Mouse (Mus musculus): Measurements from ENCODE around the gene Baiap2. TPM values are rescaled to one million over a fixed set of nuclear protein-coding genes. Genes with fewer than 3 reads are reported as not detected.

Baiap2 gene
- polyA plus RNA-seq, 1 experiment from 2014 or later: 9.7 TPM

DNA sequence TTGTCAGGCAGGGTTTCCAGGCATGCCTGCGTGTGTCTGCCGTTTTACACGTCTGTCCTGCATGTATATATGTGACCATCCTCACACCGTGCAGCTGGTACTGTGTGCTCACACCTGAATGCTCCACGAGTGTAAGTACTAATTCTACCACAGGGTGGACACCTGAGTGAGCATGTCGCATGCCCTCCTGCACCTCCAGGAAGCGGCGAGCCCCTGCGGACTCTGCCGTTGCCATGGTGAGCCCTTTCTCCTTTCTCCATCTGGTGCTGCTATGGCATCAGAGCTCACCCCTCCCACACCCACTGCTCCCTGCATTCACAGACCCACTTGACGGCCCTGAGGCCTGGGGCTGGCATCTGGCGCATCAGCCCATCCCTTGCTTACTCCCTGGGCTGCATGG is 80.3 kb downstream of the Baiap2 start:
- Histone ChIP-seq H3K9me3 (ENCODE audit: control insufficient read depth, low read length) (no peaks in the 10 kb centered on the region), H3K27ac (ENCODE audit: low read depth, low read length) (no peak overlapping the region), H3K27me3 (replicated peaks; ENCODE audit: control insufficient read depth, insufficient read depth, low read length) (no peaks in the 10 kb centered on the region), H3K9ac (ENCODE audit: low read depth, low read length) (no peak overlapping the region), H3K36me3 (ENCODE audit: control insufficient read depth, insufficient read depth, low read length) (no peaks in the 10 kb centered on the region), H3K4me3 (ENCODE audit: low read depth, low read length) (no peak overlapping the region), H3K4me2 (no peak overlapping the region), H3K4me1 (replicated peaks; ENCODE audit: control insufficient read depth, insufficient read depth, low read length) (peaks cover 3% of the 10 kb centered on the region; the same call in 1 of the 2 replicates)
- WGBS: 72% methylated on average over 12 of the region's 12 CpGs
- DNase-seq (ENCODE audit: low spot score): no peak
- no peak for ATAC-seq (replicated peaks; ENCODE audit: low FRiP score)

GRCm38 (mm10) chr11:120026941-120027340 is 84.4 kb downstream of the Baiap2 start:
- no peak overlapping the region for H3K4me3 ChIP-seq (ENCODE audit: low read depth, low read length)
- WGBS: 81% methylated on average over 3 of the region's 3 CpGs
- H3K27ac ChIP-seq (ENCODE audit: low read depth, low read length): no peak overlapping the region
- ATAC-seq (replicated peaks; ENCODE audit: low FRiP score) (no peak), DNase-seq (ENCODE audit: low spot score) (no peak)
- H3K4me2 ChIP-seq: no peak overlapping the region
- H3K27me3 ChIP-seq (replicated peaks; ENCODE audit: control insufficient read depth, insufficient read depth, low read length): no peaks in the 10 kb centered on the region
- H3K9ac ChIP-seq (ENCODE audit: low read depth, low read length): no peak overlapping the region
- H3K36me3 ChIP-seq (ENCODE audit: control insufficient read depth, insufficient read depth, low read length): no peaks in the 10 kb centered on the region
- peaks cover 8% of the 10 kb centered on the region for H3K4me1 ChIP-seq (replicated peaks; ENCODE audit: control insufficient read depth, insufficient read depth, low read length)
- H3K9me3 ChIP-seq (ENCODE audit: control insufficient read depth, low read length): no peaks in the 10 kb centered on the region

DNA sequence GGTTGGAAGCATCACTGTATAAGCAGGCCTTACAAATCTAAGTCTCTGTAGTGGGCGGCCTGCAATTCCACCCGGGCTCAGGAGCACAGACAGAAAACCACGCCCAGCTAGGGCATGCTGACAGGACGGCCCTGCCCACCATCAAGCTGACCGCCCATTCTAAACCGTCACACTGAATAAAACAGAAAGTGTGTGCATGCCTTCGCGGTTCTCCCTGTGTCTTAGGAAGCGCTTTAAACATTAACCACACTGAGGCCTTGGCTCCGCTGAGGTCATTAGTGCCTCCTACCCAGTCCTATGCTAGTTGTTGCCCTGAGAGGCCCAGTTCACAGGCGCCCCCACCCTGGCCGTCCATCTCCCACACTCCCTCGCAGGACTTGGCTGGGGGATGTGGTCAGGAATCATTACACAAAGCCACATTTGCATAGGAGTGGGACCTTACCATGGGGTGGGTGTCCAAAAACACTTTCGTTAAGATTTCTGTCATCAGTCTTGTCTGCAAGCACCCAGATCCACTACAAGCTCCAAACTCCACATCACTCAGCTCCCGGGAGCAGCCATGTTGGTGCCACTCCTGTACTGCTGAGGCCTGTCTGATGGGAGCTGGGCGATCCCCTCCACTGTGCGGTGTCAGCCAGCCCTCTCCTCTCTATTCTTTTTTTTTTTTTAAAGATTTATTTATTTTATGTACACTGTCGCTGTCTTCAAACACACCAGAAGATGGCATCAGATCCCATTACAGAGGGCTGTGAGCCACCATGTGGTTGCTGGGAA is 85.9 kb downstream of the Baiap2 start:
- no peak overlapping the region for H3K4me2 ChIP-seq
- ATAC-seq (replicated peaks; ENCODE audit: low FRiP score): no peak
- H3K36me3 ChIP-seq (ENCODE audit: control insufficient read depth, insufficient read depth, low read length): no peaks in the 10 kb centered on the region
- DNase-seq (ENCODE audit: low spot score): no peak
- 72% methylated on average over 18 of the region's 18 CpGs for WGBS
- H3K27ac ChIP-seq (ENCODE audit: low read depth, low read length): no peak overlapping the region
- no peak overlapping the region for H3K4me3 ChIP-seq (ENCODE audit: low read depth, low read length)
- no peaks in the 10 kb centered on the region for H3K9me3 ChIP-seq (ENCODE audit: control insufficient read depth, low read length)
- H3K9ac ChIP-seq (ENCODE audit: low read depth, low read length): no peak overlapping the region
- no peaks in the 10 kb centered on the region for H3K27me3 ChIP-seq (replicated peaks; ENCODE audit: control insufficient read depth, insufficient read depth, low read length)
- H3K4me1 ChIP-seq (replicated peaks; ENCODE audit: control insufficient read depth, insufficient read depth, low read length): peaks cover 5% of the 10 kb centered on the region; the same call in 1 of the 2 replicates

DNA sequence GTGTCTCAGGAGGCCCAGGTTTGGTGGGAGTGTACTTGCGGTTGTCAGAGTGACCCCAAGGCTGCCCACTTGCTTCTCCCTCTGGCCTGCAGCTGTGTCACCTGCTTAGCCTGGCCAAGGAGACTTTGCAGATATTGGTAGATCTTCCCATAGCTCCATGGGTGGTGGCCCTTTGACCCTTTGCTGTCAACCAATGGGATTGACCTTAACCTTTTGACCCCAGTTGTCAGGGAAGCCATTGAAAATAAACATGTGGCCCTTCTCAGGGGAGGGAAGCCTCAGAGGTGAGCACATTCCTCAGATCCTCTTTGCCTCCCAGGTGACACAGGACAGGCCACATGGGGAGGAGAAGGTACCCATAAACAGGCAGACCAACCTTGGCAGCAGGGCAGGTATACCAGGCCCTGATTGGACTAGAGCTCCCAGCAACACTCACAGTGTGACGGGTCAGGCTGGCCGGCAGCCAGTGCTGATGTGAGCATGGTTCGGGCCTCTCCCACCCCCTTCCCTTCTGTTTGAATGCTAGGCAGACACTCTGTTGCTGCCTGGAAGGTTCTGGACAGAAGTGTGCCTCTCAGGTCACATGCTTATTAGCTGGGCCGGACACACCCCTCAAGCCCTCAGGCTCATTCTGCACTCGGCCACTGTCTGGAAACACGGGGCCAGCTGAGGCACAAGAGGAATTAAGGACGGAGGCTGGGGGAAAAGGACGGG is 87.0 kb downstream of the Baiap2 start:
- Histone ChIP-seq H3K4me2 (no peak overlapping the region), H3K9me3 (ENCODE audit: control insufficient read depth, low read length) (no peaks in the 10 kb centered on the region), H3K27me3 (replicated peaks; ENCODE audit: control insufficient read depth, insufficient read depth, low read length) (no peaks in the 10 kb centered on the region), H3K9ac (ENCODE audit: low read depth, low read length) (no peak overlapping the region), H3K4me3 (ENCODE audit: low read depth, low read length) (no peak overlapping the region), H3K4me1 (replicated peaks; ENCODE audit: control insufficient read depth, insufficient read depth, low read length) (peaks cover 5% of the 10 kb centered on the region; the same call in 1 of the 2 replicates), H3K36me3 (ENCODE audit: control insufficient read depth, insufficient read depth, low read length) (no peaks in the 10 kb centered on the region), H3K27ac (ENCODE audit: low read depth, low read length) (no peak overlapping the region)
- ATAC-seq (replicated peaks; ENCODE audit: low FRiP score): no peak
- no peak for DNase-seq (ENCODE audit: low spot score)
- WGBS: 50% methylated on average over 9 of the region's 9 CpGs

GRCm38 (mm10) chr11:120030145-120030901 is 87.8 kb downstream of the Baiap2 start:
- Histone ChIP-seq H3K9me3 (ENCODE audit: control insufficient read depth, low read length) (no peaks in the 10 kb centered on the region), H3K36me3 (ENCODE audit: control insufficient read depth, insufficient read depth, low read length) (no peaks in the 10 kb centered on the region), H3K4me3 (ENCODE audit: low read depth, low read length) (no peak overlapping the region), H3K4me2 (no peak overlapping the region), H3K27me3 (replicated peaks; ENCODE audit: control insufficient read depth, insufficient read depth, low read length) (no peaks in the 10 kb centered on the region), H3K9ac (ENCODE audit: low read depth, low read length) (no peak overlapping the region), H3K4me1 (replicated peaks; ENCODE audit: control insufficient read depth, insufficient read depth, low read length) (peaks cover 5% of the 10 kb centered on the region; the same call in 1 of the 2 replicates), H3K27ac (ENCODE audit: low read depth, low read length) (no peak overlapping the region)
- WGBS: 37% methylated on average over 10 of the region's 10 CpGs
- no peak for DNase-seq (ENCODE audit: low spot score)
- no peak for ATAC-seq (replicated peaks; ENCODE audit: low FRiP score)

DNA sequence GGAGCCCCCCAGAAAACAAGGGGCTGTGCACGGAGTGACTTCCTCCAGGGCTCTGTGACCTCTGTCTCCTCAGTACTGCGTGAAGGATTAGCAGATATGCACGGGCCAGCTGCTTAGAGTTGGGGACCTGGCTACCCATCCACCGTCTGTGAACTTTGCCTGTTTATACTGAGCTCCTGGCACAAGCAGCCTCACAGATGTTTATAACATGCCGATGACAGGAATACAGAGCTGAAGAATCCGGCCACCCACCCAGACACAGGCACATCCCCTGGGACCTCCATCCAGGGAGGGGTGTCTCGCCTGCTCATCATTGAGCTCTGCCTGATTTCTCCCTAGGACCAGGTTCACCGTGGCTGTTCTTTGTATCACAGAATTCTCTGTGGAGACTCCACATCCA is 89.5 kb downstream of the Baiap2 start:
- DNase-seq (ENCODE audit: low spot score) (no peak), ATAC-seq (replicated peaks; ENCODE audit: low FRiP score) (no peak)
- H3K27ac ChIP-seq (ENCODE audit: low read depth, low read length): no peak overlapping the region
- no peak overlapping the region for H3K4me2 ChIP-seq
- no peaks in the 10 kb centered on the region for H3K36me3 ChIP-seq (ENCODE audit: control insufficient read depth, insufficient read depth, low read length)
- no peak overlapping the region for H3K4me3 ChIP-seq (ENCODE audit: low read depth, low read length)
- H3K9ac ChIP-seq (ENCODE audit: low read depth, low read length): no peak overlapping the region
- H3K27me3 ChIP-seq (replicated peaks; ENCODE audit: control insufficient read depth, insufficient read depth, low read length): no peaks in the 10 kb centered on the region
- H3K4me1 ChIP-seq (replicated peaks; ENCODE audit: control insufficient read depth, insufficient read depth, low read length): peaks cover 5% of the 10 kb centered on the region; the same call in 1 of the 2 replicates
- 0 out of 2 replicates have a peak, but pooled peaks cover 3% of the 10 kb centered on the region for H3K9me3 ChIP-seq (ENCODE audit: control insufficient read depth, low read length)
- 56% methylated on average over 8 of the region's 8 CpGs for WGBS

DNA sequence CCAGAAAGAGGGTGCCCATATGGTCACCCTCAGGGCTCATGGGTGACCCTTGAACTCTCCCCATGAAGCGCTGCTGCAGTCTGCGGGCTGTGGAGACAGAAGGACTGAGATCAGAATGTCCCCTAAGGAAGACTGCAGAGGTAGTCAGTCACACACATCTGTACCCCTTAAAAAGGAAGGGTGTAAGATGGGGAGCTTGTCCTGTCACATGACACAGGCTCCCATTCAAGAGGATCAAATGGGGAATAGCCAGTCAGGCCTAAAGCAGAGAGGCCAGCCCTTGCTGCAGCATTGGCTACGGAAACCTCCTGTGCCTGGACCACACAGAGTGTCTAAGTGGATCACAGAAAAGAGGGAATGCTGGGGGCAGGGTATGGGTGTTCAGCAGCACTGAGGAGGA is 90.9 kb downstream of the Baiap2 start:
- Histone ChIP-seq H3K36me3 (ENCODE audit: control insufficient read depth, insufficient read depth, low read length) (no peaks in the 10 kb centered on the region), H3K4me2 (no peak overlapping the region), H3K27ac (ENCODE audit: low read depth, low read length) (no peak overlapping the region), H3K4me1 (replicated peaks; ENCODE audit: control insufficient read depth, insufficient read depth, low read length) (peaks cover 5% of the 10 kb centered on the region; the same call in 1 of the 2 replicates), H3K27me3 (replicated peaks; ENCODE audit: control insufficient read depth, insufficient read depth, low read length) (no peaks in the 10 kb centered on the region), H3K4me3 (ENCODE audit: low read depth, low read length) (no peak overlapping the region), H3K9me3 (ENCODE audit: control insufficient read depth, low read length) (0 out of 2 replicates have a peak, but pooled peaks cover 3% of the 10 kb centered on the region), H3K9ac (ENCODE audit: low read depth, low read length) (no peak overlapping the region)
- 76% methylated on average over 3 of the region's 3 CpGs for WGBS
- DNase-seq (ENCODE audit: low spot score) (no peak), ATAC-seq (replicated peaks; ENCODE audit: low FRiP score) (no peak)

DNA sequence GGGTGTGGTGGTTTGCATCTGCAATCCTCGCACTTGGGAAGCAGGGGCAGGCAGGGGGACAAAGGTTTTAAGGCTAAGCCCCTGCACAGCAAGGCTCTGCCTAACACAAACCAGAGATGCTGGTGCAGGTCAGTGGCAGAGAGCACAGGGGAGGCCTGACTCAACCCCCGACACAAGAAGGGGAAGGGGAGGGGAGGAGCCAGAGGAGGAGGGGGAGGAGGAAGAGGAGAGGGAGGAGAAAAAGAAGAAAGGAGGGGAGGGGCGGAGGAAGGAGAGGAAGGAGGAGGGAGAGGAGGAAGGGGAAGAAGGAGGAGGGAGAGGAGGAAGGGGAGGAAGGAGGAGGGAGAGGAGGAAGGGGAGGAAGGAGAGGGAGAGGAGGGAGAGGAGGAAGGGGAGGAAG is 91.7 kb downstream of the Baiap2 start:
- Histone ChIP-seq H3K4me3 (ENCODE audit: low read depth, low read length) (no peak overlapping the region), H3K4me1 (replicated peaks; ENCODE audit: control insufficient read depth, insufficient read depth, low read length) (peaks cover 5% of the 10 kb centered on the region; the same call in 1 of the 2 replicates), H3K27ac (ENCODE audit: low read depth, low read length) (no peak overlapping the region), H3K4me2 (no peak overlapping the region), H3K9ac (ENCODE audit: low read depth, low read length) (no peak overlapping the region), H3K36me3 (ENCODE audit: control insufficient read depth, insufficient read depth, low read length) (no peaks in the 10 kb centered on the region), H3K27me3 (replicated peaks; ENCODE audit: control insufficient read depth, insufficient read depth, low read length) (no peaks in the 10 kb centered on the region), H3K9me3 (ENCODE audit: control insufficient read depth, low read length) (0 out of 2 replicates have a peak, but pooled peaks cover 3% of the 10 kb centered on the region)
- 38% methylated on average over 3 of the region's 3 CpGs for WGBS
- ATAC-seq (replicated peaks; ENCODE audit: low FRiP score): no peak
- DNase-seq (ENCODE audit: low spot score): no peak
